Mouse (Mus musculus) forebrain, embryonic 14.5 days (tissue): ENCODE results near the gene Zfhx3. TPM values are rescaled to one million over a fixed set of nuclear protein-coding genes. Genes with fewer than 3 reads are reported as not detected.

Experiments used
- ATAC-seq: fragments of 200-750 bp; cut with Nextera tagmentation; 2 replicates; pipeline ENCODE4 v1.8.0; 2017; ENCODE audit warnings: mild to moderate bottlenecking, moderate library complexity
- DNase-seq: peaks from one replicate; pipeline ENCODE4 v3.0.0-alpha.2; 2015; ENCODE audit warnings: low spot score
- H3K27ac ChIP-seq: fragments of 300-500 bp; sonication (generic); 2 replicates; pipeline ENCODE4 v1.5.1; 2014; ENCODE audit warnings: low read depth, mild to moderate bottlenecking, control low read depth, low read length, moderate library complexity
- H3K27me3 ChIP-seq: fragments of 300-500 bp; sonication (generic); replicated peaks from 2 replicates; pipeline ENCODE4 v1.6.1; 2014; ENCODE audit warnings: low read length, control low read depth, mixed read lengths; ENCODE audit not compliant: control insufficient read depth, insufficient read depth
- H3K36me3 ChIP-seq: fragments of 300-500 bp; sonication (generic); 2 replicates; pipeline ENCODE4 v1.6.1; 2014; ENCODE audit warnings: low read length, control low read depth; ENCODE audit not compliant: control insufficient read depth, insufficient read depth
- H3K4me1 ChIP-seq: fragments of 300-500 bp; sonication (generic); 2 replicates; pipeline ENCODE4 v1.6.1; 2014; ENCODE audit warnings: antibody characterized with exemption, low read length, control low read depth; ENCODE audit not compliant: control insufficient read depth, insufficient read depth
- H3K4me2 ChIP-seq: fragments of 300-500 bp; sonication (generic); 2 replicates; pipeline ENCODE4 v1.6.1; 2014; ENCODE audit warnings: mild to moderate bottlenecking, control low read depth, low read length
- H3K4me3 ChIP-seq: fragments of 300-500 bp; sonication (generic); 2 replicates; pipeline ENCODE4 v1.5.1; 2014; ENCODE audit warnings: low read depth, low read length, control low read depth
- H3K9ac ChIP-seq: fragments of 300-500 bp; sonication (generic); 2 replicates; pipeline ENCODE4 v1.6.1; 2014; ENCODE audit warnings: mild to moderate bottlenecking, low read length, control low read depth, moderate library complexity
- H3K9me3 ChIP-seq: fragments of 300-500 bp; sonication (generic); replicated peaks from 2 replicates; pipeline ENCODE4 v1.6.1; 2016; ENCODE audit warnings: low read length, control low read depth, mixed read lengths; ENCODE audit not compliant: control insufficient read depth
- WGBS: fragments of 180-500 bp; shearing (Covaris S2); extraction: QIAGEN DNeasy Blood & Tissue Kit; methylation state at CpG from one replicate; pipeline ENCODE4 v1.1.7; 2014; 5-methylcytosine and 5-hydroxymethylcytosine counted together
- polyA plus RNA-seq: library from polyadenylated mRNA; unstranded; fragments of >200 nt; fragmentation: Nextera tagmentation; extraction: Ambion mirVana; gene quantifications from 2 replicates; pipeline ENCODE4 v1.2.1, GENCODE M21; 2014

Gene Zfhx3
- polyA plus RNA-seq, 1 experiment from 2014 or later, result 11.7 TPM

DNA sequence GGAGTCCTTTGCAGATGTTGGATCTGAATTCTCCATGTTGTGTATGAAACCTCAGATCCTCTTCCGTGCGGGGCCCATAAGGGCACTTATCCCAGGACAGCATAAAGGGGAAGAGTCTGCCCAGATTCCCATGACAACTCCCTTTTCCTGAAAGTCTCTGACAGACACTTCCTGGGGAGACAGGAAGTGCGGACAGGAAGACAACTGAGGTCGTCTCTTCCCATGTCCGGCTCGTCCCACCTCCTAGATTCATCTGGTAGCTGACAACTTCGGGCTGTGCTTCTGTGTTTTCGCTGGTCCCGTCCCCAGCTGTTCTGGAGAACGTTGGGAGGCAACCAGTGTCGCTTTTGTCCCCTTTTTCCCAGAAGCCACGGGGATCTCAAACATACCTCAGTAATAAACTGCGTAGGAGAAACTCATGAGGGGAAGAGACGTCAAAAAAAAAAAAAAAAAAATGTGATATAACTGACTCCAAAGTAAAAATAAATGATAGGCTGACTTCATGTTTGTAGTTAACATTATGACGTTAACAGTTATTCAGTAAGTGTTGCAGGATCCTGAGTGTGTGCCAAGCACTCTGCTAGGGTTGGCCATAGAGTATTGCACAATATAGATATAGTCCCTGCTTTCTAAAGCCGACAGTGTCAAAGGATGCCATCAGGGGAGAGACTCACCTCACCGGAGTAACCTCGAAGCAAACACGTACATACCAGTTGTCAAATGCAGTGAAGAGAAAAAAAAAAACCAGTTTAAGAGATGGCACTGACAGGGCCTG is 653.5 kb downstream of the Zfhx3 start:
- Histone ChIP-seq H3K27ac (no peak overlapping the region), H3K9ac (no peak overlapping the region), H3K9me3 (no peaks in the 10 kb centered on the region), H3K4me3 (no peak overlapping the region), H3K27me3 (no peaks in the 10 kb centered on the region), H3K36me3 (no peaks in the 10 kb centered on the region), H3K4me2 (no peak overlapping the region), H3K4me1 (peaks cover 11% of the 10 kb centered on the region; the same call in 1 of the 2 replicates)
- DNase-seq (no peak), ATAC-seq (no peak)
- 90% methylated on average over 19 of the region's 19 CpGs for WGBS

DNA sequence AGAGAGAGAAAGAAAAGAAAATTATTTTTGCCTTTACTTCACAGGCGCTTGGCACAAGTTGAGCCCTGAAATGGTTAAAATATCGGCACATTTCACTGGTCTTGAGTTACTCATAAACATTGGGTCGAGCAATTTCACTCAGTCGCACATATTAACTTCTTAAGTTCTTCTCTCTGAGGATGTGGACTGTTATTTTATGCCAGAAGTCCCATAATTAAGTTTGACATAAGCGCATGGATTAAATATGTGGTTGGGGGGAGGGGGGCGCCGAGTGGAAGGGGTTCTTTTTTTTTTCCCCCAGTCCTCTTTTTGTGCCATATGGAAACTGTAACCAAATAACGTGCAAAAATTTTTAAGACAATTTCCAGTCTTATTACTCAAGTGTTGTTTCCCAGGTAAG is 656.6 kb downstream of the Zfhx3 start:
- no peaks in the 10 kb centered on the region for H3K9me3 ChIP-seq
- no peak overlapping the region for H3K4me2 ChIP-seq
- no peaks in the 10 kb centered on the region for H3K27me3 ChIP-seq
- DNase-seq (no peak), ATAC-seq (no peak)
- H3K36me3 ChIP-seq, result no peaks in the 10 kb centered on the region
- 81% methylated on average over 8 of the region's 8 CpGs for WGBS
- H3K27ac ChIP-seq, result no peak overlapping the region
- H3K9ac ChIP-seq, result no peak overlapping the region
- H3K4me1 ChIP-seq, result peaks cover 11% of the 10 kb centered on the region; the same call in 1 of the 2 replicates
- H3K4me3 ChIP-seq, result no peak overlapping the region

DNA sequence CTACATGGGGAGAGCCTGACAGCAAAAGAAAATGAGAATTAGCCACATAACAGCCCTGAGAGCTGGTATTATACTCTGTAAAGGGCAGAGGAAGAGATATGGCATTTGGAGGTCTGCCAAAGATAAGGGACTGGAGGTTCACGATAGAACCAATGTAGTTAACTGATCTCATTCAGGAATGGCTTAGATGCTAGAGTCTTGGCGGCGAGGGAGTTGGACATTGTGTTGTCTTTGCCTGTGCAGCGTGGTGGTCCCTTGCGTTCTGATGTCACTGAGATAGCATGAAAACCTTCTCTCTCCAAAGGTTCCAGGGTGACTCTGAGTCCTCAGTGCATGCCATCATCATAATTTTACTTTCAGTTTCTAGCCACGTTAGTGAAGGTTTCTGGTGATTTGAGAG is 657.1 kb downstream of the Zfhx3 start:
- H3K27me3 ChIP-seq, result no peaks in the 10 kb centered on the region
- 92% methylated on average over 6 of the region's 6 CpGs for WGBS
- H3K36me3 ChIP-seq, result no peaks in the 10 kb centered on the region
- H3K9me3 ChIP-seq, result no peaks in the 10 kb centered on the region
- H3K27ac ChIP-seq, result no peak overlapping the region
- DNase-seq, result no peak
- H3K4me3 ChIP-seq, result no peak overlapping the region
- no peak for ATAC-seq
- H3K4me2 ChIP-seq, result no peak overlapping the region
- no peak overlapping the region for H3K9ac ChIP-seq
- H3K4me1 ChIP-seq, result peaks cover 6% of the 10 kb centered on the region; the same call in 1 of the 2 replicates

DNA sequence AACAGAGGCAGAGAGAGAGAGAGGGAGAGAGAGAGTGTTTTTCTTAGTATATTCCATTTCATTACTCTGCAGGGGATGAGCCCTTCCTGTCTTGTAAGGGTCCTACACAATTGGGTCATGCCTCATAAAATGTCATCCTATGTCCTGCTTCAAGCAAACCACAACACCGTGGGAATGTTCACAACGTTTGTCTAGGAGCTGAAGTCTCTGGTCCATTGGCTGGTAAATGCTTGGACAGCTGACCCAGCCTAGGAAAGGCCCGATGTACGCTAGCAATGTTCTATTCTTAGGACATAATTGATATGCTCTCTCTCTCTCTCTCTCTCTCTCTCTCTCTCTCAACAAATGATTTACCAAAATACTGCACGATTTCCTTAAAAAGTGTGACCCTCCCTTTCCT is 666.2 kb downstream of the Zfhx3 start:
- Histone ChIP-seq H3K27ac (no peak overlapping the region), H3K4me3 (no peak overlapping the region), H3K9me3 (no peaks in the 10 kb centered on the region), H3K4me2 (no peak overlapping the region), H3K27me3 (no peaks in the 10 kb centered on the region), H3K36me3 (no peaks in the 10 kb centered on the region), H3K9ac (no peak overlapping the region), H3K4me1 (no peaks in the 10 kb centered on the region)
- no peak for ATAC-seq
- DNase-seq, result no peak
- 84% methylated on average over 5 of the region's 5 CpGs for WGBS

DNA sequence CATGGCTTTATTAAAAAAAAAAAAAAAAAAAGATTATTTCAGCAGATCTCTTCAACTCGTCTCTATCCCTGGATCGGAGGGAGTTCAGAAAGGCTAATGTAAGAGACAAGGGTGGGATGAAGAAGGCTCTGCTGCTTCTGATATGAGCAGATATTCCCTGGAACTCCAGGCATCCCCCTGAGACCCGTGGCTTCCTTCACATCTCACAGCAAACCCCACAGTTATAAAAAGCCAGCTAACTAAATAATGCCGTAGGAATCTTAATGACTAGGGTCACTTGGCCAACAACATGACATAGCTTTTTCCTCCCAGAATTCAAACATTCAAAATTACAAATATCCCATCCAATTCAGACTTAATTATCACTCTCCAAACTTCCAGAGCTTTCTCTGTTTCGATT is 666.7 kb downstream of the Zfhx3 start:
- DNase-seq, result no peak
- Histone ChIP-seq H3K4me2 (no peak overlapping the region), H3K27me3 (no peaks in the 10 kb centered on the region), H3K27ac (no peak overlapping the region), H3K4me1 (no peaks in the 10 kb centered on the region), H3K9ac (no peak overlapping the region), H3K9me3 (no peaks in the 10 kb centered on the region), H3K4me3 (no peak overlapping the region), H3K36me3 (no peaks in the 10 kb centered on the region)
- WGBS, result 77% methylated on average over 5 of the region's 5 CpGs
- ATAC-seq, result no peak

DNA sequence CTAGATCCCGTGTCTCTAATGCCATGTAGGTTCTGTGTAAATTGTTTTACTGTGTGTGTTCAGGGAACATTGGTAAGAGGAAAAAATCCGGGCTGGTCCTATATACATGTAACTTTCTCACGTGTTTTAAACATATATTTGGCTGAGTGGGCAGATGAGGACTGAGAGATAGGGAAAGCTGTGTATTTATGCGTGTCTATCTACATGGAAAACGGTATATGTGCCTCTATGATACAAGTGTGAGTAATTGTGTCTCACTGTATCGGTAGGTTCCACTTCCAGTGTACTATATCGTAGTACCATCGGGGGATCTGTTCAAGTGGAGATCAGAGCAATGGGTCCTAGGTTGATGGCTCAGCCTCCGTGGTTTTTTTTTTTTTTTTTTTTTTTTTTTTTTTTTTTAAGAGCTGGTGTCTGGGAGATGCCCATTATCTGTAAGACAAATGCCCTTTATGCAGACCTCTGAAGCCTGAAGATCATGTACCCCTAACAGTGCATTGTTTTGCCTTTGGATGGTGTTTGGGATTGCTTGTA is 668.8 kb downstream of the Zfhx3 start:
- Histone ChIP-seq H3K9ac (no peak overlapping the region), H3K27ac (no peak overlapping the region), H3K9me3 (no peaks in the 10 kb centered on the region), H3K27me3 (no peaks in the 10 kb centered on the region), H3K4me1 (no peaks in the 10 kb centered on the region), H3K4me2 (no peak overlapping the region), H3K36me3 (no peaks in the 10 kb centered on the region), H3K4me3 (no peak overlapping the region)
- 87% methylated on average over 9 of the region's 9 CpGs for WGBS
- ATAC-seq (no peak), DNase-seq (no peak)

DNA sequence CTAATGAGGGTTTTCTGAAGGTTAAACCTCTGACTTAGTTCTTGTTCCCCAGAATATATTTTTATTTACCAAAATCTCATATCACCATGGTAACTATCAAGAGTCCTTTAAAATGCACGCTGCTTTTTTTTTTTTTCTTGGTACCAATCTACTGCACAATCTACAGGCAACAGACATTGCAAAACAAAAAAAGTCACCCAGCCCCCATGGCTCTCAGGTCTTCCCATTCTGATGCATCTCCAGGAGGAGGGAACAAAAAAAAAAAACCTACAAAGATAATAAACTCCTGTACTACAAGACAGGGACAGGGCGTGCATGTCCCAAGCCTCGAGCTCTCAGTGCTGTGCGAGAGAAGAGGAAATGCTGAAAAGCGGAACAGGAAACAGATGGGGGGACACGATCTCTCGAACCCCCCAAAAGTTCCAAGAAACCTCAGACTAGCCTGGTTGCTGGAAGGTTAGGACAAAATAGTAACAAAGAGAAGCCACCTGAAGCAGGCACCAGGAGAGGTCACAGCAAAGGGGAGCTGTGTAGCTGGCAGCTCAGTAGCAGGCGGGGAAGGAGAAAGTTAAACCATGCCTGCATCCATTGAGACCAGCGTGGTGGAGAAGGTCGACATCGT is 669.5 kb downstream of the Zfhx3 start:
- Histone ChIP-seq H3K36me3 (no peaks in the 10 kb centered on the region), H3K27ac (no peak overlapping the region), H3K27me3 (no peaks in the 10 kb centered on the region), H3K4me1 (no peaks in the 10 kb centered on the region), H3K9me3 (no peaks in the 10 kb centered on the region), H3K4me2 (no peak overlapping the region), H3K9ac (no peak overlapping the region), H3K4me3 (no peak overlapping the region)
- no peak for DNase-seq
- 73% methylated on average over 11 of the region's 11 CpGs for WGBS
- ATAC-seq, result no peak

DNA sequence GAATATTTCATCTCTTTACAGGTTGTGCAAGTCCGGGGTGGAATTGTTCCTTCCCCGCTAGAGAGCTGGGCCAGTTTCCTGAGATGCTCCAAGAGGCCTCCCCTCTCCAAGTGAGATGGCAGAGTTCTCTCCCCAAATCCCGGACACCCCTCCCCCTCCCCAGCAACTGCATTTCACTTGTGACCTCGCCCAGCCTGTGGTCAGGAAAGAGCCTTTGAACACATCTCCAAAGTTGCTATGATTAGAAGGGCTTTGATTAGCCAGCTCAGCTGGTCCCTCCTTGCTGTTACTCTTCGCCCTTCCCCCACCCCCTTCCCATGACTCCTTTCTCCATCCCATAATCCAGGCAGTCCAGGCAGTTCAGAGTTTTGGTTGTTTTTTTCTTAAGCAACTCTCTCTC is 670.4 kb downstream of the Zfhx3 start:
- ATAC-seq, result no peak
- H3K4me1 ChIP-seq, result no peaks in the 10 kb centered on the region
- no peak overlapping the region for H3K27ac ChIP-seq
- H3K36me3 ChIP-seq, result no peaks in the 10 kb centered on the region
- 26% methylated on average over 5 of the region's 5 CpGs for WGBS
- H3K9ac ChIP-seq, result no peak overlapping the region
- H3K4me3 ChIP-seq, result no peak overlapping the region
- DNase-seq, result no peak
- H3K9me3 ChIP-seq, result no peaks in the 10 kb centered on the region
- H3K27me3 ChIP-seq, result no peaks in the 10 kb centered on the region
- H3K4me2 ChIP-seq, result no peak overlapping the region

DNA sequence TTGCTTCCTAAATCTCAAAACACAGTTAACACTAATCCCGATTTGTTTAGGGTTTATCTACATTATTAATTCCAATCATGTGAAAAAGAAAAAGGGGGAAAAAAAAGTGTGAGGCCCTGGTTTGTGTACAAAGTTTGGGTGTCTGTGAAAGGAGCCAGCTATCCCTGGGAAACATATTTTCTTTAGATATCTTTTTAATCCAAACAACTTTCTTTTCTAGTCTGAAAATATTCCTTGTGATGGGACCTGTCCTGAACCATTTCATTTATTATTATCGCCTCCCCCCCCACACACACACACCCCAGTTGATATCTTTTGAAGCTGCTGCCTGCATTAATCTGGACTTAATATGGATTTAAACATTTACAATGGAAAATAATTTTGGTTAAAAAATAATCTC is 670.8 kb downstream of the Zfhx3 start:
- H3K9me3 ChIP-seq, result no peaks in the 10 kb centered on the region
- no peak for ATAC-seq
- H3K4me2 ChIP-seq, result no peak overlapping the region
- H3K4me3 ChIP-seq, result no peak overlapping the region
- H3K9ac ChIP-seq, result no peak overlapping the region
- H3K36me3 ChIP-seq, result no peaks in the 10 kb centered on the region
- no peak overlapping the region for H3K27ac ChIP-seq
- 54% methylated on average over 2 of the region's 2 CpGs for WGBS
- no peaks in the 10 kb centered on the region for H3K4me1 ChIP-seq
- no peak for DNase-seq
- no peaks in the 10 kb centered on the region for H3K27me3 ChIP-seq
